Mouse (Mus musculus): ENCODE results near the gene Phactr1.

Phactr1 gene

DNA sequence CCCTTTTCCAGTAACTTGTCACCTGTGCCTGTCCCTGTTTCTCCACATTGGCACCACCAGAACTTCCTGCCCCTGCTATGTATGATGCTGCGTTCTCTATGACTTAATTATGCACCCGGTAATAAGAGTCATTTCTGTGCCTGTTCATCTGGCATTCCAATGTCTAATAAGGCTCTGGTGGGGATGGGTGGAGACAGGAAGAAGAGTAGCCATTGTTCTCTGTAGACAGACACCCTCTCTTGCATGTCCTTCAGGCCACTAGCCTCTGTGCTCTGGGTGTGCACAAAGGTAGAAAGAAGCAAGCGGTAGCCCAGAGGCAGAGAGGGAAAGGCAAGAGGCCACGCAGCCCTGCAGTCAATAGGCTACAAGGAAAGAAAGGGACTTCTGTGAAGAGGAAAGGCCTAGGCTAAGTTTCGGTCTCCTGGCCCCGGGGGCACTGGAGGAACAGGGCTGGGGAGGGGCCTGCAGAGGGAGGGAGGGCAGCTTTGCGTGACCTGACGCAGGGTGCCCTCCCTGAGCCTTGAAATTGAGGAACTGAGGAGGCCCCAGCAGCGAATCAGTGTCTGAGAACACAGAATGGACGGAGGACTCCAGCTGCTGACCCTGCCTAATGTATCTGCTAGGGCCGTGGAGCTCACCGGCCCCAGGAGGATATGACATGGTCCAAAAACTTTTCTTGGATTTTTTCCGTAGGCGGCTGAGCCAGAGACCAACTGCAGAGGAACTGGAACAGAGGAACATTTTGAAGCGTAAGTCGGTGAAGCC is 442.1 kb downstream of the Phactr1 start:
- no peak for DNase-seq (ENCODE audit: low spot score in 2 of 2)

DNA sequence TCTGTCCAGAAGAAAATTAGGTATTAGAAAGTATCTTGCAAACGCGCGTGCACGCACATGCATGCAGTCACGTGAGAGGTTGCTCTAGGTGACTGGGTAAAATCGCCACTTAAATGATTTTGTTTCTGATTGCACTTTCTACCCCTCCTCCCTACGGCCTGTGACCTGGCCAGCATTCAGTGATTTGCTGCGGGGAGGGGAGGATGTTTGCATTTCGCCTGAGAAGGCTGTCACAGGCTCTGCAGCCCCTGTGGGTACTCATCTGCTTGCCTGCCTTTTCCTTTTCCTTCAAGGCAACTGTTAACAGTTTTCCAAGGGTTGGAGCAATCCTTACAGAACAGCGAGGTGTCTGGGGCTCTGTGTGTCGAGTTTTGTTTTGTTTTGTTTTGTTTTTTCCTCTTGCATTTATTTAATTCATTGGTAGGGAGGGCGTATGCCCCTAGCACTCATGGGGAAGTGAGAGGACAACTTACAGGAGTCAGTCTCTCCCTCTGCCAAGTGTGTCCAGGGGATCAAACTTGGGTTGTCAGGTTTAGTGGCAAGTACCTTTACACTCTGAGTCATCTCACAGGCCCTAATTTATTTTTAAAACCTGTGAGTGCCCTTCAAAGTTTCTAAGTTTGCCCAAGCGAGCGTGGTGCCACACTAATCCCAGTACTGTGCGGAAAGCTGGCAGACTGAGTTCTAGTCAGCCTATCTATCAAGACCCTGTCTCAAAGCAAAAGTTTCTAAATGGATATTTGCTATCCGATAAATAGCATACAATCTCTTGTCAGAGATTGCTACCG is 443.7 kb downstream of the Phactr1 start:
- no peak for DNase-seq (ENCODE audit: low spot score in 2 of 2)

DNA sequence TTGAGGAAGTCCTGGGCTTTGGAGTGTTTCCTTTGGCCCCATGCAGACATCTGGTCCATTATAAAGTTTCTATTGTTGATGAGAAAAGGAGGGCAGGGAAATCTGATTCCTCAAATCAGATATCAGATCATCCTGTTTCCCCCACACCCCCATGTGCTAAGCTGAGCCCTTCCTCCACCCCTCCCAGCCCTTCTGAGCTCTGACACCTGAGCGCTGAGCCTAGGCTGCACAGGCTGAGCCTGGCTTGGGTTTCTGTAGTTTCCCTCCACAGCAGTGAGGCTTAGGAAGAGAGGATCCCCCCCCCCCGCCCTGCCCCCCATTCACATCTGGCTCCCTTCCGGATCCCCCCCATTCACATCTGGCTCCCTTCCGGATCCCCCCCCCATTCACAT is 444.3 kb downstream of the Phactr1 start:
- DNase-seq (ENCODE audit: low spot score in 2 of 2): no peak

DNA sequence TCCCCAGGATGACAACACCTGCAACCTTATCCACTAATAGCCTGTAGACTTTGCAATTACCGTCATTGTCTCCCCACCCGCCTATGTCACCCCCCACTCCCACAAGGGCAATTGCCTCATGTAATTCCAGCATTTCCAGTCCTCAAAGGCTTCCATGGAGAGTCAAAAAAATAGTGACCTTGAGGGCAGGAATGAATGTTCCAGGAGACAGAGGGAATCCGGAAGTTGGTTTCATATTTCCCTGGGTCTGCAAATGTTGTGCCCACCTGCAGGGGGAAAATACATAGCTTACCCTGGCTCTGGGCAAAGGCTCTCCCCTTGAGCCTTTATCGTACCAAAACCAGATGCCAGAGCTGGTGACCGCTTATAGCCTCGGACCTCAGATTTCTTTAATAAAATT is 449.7 kb downstream of the Phactr1 start:
- no peak for DNase-seq (ENCODE audit: low spot score in 2 of 2)

DNA sequence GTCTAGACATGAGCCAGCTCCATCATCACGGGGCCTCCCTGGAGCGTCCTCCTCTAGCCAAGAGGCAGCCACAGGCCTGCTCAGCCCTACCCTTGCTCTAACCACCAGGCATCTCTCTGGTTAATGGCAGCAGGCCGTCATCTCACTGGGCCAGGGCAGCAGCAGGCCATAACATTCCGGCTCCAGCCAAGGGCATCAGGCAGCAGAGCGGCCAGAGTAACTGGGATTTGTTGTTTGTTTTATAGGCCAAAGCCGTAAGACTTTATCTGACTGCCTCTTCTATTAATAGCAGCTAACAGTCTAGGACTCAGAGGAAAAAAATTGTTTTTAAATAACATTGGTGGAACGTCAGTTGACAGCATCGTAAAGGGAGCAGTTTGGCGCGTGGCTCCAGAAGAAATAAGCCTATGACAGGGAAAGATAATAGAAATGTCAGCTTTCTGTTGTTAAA is 451.3 kb downstream of the Phactr1 start:
- peak in 1 of 2 experiments; percentile 35 for DNase-seq (ENCODE audit: low spot score in 2 of 2)

DNA sequence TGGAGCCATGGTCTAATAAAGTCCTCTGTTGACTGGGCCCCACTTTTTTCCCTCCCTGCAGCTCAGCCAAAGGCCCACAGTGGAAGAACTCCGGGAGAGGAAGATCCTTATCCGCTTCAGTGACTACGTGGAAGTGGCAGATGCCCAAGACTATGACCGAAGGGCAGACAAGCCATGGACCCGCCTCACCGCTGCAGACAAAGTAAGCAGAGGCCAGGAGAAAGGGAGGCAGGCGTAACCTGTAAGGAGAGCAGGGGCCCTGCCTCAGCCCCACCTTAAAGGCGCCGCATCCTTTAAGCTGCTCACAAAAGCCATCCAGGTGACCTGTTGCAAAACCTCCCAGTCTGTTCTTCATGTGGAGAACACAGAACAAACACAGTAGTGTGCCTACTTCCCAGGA is 452.4 kb downstream of the Phactr1 start:
- DNase-seq (ENCODE audit: low spot score in 2 of 2): peak in 1 of 2 experiments; percentile 27

DNA sequence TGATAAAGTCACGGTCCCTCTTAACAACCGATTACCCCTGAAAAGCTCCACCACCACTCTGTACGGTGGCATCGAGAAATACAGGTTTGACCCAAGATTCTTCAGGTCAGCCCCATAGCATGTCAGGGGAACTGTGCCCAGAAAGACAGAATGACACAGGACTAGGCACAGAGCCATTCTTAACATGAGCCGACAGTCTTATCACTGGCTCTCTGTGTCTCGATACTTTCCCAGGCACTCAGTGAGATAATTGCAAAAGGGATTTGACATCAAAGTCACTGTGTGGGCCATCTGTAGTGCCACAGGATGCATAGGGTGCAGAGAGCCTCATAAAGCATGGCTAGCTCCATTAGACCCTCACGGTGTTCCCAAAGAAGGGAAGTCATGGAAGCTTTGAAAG is 453.0 kb downstream of the Phactr1 start:
- no peak for DNase-seq (ENCODE audit: low spot score in 2 of 2)

DNA sequence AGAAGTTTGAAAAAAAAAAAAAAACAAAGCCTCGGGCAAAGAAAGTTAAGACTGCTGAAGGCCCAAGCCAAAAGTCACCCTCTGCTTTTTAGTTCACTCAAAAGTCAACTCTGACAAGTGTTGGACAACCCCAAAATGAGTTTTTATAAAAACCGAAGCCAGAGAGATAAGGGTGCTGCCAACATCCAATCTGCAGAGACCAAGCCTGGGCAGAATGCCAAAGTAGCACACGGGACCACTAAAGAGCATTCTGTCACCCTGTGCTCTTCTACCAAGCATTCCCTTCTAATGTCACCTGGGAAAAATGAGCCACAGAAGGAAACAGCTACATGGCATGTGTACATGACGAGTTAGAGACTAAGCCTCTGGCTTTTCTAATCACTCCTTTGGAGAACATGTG is 454.0 kb downstream of the Phactr1 start:
- DNase-seq (ENCODE audit: low spot score in 2 of 2): no peak

DNA sequence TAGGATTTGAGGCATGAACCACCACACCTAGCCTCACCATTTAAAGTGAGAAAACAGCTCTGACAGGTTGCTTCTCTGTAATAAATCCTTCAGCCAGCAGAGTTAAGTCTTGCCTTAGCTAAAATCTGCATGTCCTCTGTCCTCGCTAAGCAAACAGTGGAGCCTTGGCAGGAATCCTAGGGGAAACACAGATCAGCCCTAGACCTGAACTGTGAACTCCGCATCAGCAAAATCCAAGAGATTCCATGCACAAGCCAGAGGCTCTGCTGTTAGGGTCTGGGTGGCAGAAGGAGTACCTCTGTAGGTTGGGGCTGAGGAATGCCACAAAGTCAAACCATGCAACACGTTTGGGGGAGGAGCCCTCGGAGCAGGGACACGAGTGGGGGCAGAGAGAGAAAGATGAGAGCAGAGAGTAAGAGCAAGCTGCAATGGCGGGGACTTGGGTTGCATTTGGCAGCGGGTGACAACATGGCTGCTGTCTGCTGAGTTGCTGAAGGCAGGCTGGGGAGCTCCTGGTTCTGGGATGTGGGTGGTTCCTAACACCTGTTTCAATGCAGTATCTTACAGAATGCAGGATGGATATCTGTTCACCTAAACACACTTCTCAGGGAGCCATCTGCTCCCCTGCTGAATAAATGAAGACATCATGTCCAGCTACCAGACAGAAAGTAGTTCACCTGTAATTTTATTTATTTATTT is 464.4 kb downstream of the Phactr1 start:
- no peak for DNase-seq (ENCODE audit: low spot score in 2 of 2)

DNA sequence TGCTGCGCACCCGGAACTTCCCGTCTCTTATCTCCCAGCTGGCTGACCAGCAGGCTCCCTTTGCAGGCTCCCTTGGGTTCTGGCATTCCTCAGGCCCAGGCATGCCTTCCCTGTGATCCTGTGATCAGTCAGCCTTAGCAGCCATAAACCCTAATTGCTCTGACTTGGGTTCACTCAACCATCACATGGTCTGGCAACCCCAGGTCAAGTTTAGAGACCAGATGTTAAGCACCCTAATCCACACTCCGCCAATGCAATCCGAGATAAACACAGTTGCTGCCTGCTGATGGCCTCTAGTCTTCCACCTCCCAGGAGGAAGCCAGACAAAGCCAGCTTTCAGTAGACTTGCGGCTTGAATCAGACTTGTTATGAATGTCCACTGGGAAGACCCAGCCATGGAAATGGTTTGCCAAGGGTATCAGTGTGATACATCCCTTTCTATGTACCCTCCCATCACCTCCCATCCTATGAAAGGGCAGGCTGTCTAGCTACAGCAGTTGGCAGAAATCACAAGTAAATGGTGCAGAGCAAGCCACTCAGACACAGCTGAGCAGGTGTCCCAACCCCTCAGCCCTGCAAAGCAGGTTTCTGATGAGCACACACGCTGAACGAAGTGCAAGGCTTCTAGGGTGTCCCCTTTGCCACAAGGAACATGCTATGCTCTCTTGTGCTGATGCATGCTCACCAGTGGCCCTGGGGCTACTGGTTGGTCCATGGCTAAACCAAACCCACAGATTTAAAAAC is 466.3 kb downstream of the Phactr1 start:
- DNase-seq (ENCODE audit: low spot score in 2 of 2): no peak

DNA sequence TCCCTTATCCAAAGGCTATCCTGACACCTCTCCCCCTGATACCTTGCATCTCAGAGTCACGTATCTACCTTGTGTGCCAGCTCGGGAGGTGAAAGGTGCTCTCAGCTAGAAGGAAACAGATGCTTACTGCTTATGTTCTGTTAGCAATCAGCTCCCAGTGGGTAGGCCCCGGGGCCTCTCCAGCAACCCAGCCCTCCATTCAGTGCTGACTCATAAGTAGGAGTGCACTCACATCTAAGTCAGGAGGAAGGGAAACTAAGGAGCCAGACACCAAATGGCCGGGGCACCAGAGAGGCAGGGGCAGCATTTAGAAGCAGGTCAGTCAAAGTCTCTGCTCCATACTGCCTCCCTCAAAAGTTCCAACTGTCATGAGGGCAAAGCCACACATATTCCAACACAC is 468.3 kb downstream of the Phactr1 start:
- no peak for DNase-seq (ENCODE audit: low spot score in 2 of 2)

DNA sequence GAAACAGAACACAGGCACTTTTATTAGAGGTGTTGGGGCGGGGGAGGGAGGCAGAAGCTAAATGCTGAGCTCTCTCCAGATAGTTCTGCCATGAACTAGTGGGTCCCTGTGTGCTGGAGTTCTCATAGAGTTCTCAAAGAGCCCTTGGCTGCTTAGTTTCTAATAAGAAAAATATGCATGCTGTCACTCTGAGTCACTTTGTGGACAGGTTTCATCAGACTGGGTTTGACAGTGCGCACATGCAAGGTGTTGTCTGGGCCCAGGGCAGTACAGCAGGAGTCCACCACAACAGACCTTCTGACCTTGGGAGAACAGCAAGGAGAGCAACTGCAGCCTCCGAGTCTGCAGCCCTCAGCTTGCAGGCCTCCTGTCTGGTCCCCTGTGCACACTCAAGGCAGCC is 469.2 kb downstream of the Phactr1 start:
- DNase-seq (ENCODE audit: low spot score in 2 of 2): no peak

DNA sequence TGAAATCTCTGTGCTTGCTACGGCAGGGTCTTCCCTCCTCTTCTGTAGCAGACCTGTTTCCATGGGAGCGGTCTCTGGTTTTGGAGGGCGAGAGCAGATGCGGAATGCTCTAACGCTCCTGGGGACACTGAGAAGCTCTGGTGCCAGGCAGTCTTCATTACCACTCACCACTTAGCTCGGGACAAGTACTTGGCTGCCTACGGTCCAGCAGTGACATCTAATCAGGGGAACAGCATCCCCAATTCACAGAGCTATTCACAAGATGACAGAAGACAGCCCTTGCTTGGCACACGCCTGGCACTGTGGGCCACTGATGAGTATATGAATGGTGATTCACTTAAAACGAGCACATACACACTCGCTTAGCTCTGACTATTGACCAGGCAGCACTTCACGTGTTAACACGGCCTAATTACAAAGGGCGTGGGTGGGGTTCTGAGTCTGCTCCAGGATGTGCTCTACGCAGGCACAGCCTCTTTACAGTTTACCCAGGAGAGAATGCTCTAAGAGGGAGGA is 471.6 kb downstream of the Phactr1 start:
- no peak for DNase-seq (ENCODE audit: low spot score in 2 of 2)

DNA sequence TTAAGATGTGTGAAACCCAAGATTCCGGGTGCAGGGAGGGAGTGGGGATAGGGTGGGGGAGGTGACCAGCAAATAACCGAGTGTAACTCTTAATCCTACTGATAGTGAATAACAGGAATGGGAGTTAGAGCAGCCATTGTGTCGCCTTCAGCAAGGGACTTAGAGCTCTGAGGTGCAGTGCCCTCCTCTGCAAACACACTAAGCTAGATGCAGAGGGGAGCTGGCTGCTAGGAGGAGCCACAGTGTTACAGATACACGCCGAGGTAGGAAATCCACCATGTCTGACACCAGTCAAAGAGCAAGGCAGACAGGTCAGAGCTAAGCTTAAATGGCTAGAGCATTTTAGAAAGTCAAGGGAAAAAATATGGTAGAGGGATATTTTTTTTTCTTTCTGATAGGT is 476.9 kb downstream of the Phactr1 start:
- no peak for DNase-seq (ENCODE audit: low spot score in 2 of 2)

DNA sequence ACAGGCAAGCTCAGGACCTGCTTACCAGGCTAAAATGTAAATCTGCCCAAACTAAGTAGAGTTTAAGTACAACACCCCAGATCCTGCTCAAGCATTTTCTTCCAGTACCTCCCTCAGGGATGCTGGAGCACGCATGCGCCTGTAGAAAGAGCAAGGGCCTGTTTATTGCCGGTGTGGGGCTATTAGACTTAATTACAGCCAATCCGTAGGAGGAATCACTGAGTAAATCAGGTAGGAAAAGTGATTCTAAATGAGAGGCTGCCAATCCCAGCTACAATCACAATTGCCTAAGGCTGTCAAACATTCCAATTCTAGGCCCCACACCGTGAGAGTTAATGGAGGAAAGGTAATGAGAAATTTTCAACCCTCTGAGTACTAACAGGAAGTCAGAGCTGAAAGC is 477.9 kb downstream of the Phactr1 start:
- no peak for DNase-seq (ENCODE audit: low spot score in 2 of 2)

DNA sequence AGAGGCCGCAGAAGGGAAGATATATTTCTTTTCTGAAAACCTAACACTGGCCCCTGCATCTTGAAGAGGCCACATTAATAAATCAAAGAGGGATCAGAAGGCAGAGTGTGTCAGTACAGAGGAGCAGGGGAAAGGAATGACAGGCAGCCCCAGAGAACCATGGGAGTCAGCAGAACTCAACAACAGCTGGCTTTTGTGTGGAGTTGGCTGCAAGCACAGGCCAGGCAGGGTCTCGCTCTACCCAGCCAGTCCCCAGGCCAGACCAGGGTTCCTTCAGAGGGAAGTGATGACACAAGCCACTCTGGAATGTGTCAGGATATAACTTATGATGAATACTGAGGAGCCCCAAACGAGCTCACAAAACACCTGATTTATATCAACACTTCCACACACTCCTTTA is 479.0 kb downstream of the Phactr1 start:
- DNase-seq (ENCODE audit: low spot score in 2 of 2): no peak

DNA sequence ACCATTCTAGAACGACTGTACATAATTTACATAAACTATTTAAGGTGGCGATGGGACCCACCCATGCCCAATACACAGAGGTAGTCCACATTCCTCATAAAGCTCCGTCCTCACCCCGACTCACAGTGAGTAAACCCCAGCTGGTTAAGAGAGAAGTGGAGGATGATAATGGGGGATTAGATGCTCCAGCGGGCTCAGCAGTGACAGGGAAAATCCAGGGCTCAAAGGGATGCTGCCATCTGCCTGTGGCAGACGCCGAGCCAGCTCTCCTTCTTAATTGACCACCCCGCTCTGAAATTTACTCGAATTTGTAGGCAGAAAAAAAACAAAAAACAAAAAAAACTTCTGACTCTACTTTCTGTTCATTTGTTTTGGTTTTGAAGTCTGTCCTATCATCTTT is 487.3 kb downstream of the Phactr1 start:
- DNase-seq (ENCODE audit: low spot score in 2 of 2): no peak

DNA sequence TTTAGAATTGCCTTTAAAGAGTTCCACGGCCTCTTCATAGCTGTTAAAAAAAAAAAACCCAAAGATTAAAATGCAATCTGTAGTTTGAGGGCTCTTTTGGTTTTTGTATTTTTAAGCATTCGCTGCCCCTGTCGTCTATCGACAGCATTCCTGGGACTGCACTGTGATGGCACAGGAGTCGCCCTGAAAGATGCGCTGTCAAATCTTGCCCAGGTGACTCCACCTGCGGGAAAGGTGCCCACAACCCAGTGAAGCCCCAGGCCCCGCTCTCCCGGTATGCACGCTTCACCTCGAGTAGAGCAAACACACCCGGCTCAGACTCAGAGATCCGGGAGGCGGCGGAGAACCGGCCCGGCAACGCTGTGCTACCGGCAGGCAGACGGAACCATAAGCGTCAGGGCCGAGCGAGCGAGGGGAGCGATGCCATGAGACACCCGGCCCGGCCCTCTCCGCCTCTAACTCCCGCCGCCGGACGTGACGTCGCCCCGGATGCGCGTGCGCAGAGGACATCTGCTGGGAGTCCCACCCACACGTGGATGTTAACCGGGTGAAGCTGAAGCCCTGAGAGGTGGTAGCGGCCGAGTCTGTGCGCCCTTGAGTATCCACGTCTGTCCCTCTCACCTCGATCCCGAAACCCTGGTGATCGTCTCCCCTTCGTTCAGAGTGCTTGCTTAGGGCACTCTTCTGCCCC is 490.7 kb downstream of the Phactr1 start, which contains the start of gene Tbc1d7:
Gene Tbc1d7, minus strand, starts transcription at position 482 of the 691 bp plus-strand sequence.
- peak; percentile 97 to 99 for DNase-seq (ENCODE audit: low spot score in 2 of 2)

DNA sequence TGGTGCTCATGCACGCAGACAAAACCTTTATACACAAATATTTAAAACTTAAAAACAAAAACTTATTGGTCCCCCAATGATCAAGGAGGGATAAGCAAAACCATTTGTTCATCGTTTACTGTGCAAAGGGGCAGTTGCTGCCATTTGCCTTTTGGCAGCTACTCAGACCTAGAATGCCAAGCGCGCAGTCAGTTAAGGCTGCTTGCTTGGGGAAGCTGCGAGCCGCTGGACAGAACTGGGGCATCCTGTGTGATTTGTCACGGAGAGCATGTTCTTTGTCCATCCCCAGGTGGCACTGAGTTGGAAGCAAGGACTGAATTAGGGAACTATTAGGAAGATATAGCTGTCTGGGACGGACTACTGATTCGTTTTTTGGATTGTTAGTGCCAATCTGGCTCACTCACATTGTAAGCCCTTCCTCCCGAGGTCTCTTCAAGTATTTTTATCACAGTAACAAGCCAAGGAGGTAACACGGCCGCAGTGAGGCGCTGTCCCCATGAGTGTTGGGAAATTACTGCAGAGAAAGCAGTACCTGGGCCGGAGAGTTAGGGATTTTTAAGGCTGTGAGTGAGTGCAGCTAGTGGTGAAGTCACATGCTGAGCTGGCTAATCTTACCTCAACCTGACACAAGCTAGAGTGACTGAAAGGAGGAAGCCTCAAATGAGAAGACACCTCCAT is 491.8 kb downstream of the Phactr1 start:
- DNase-seq (ENCODE audit: low spot score in 2 of 2): no peak

DNA sequence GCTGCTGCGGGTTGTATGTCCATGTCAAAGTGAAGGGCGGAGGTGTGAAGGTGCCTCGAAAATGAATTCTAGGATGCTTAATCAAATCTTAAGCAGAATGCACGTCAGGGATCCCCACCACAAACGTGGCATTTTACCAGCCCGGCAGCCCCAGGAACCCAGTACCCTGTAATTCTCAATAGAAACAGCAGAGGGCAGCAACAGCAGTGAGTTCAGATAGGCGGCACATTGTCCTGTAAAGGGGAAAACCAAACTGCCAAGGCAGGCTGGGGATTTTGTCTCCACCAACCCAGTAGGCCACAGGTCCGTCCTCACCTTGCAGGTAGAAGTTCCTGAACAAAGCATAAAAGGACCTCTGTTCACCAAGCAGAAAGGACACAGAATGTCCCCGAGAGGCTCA is 492.8 kb downstream of the Phactr1 start:
- peak; percentile 53 to 74 for DNase-seq (ENCODE audit: low spot score in 2 of 2)
